Mouse (Mus musculus) skeletal muscle tissue, postnatal 0 days (tissue): ENCODE results near the gene 4833423E24Rik. TPM values are rescaled to one million over a fixed set of nuclear protein-coding genes. Genes with fewer than 3 reads are reported as not detected.

Source experiments
- polyA plus RNA-seq: library from polyadenylated mRNA; unstranded; fragments of >200 nt; fragmentation: Nextera tagmentation; extraction: Ambion mirVana; gene quantifications from 2 replicates; pipeline ENCODE4 v1.2.1, GENCODE M21; 2015

The 4833423E24Rik gene
- 0.17 and 0.94 TPM in 2 replicates for polyA plus RNA-seq

DNA sequence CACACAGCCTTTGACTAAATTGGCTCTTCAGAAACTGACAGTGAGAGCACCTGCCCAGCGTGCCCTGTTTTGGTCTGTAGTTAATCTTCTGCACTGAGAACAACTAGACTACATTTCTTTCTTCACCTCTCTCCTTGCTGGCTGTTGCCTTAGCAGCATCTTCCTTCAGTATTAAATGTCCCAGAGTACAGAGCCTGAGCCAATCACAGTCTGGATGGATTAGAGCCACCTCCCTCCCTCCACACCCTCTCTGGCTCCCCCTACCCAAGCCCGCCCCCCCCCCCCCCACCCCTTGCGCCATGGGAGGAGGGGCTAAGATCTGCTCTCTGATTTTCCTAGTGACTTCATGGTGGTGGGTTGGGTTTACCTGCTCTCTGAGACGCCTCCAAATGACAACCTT, at the start of gene 4833423E24Rik:
Gene 4833423E24Rik (minus strand): TSS at position 146 of the 400 bp plus-strand sequence.

GRCm38 (mm10) chr2:85443539-85443938, 75.3 kb downstream of the 4833423E24Rik start, which contains the start of gene Olfr995:
Gene Olfr995, minus strand, starts transcription at chr2:85443639.

GRCm38 (mm10) chr2:85436351-85436750, 82.5 kb downstream of the 4833423E24Rik start, which contains the start of gene Olfr994:
Gene Olfr994, minus strand, starts transcription at chr2:85436451.

Other genes starting within 250 kb of the 4833423E24Rik start
- gene Olfr987, start 179.7 kb downstream of the 4833423E24Rik start, polyA plus RNA-seq = not detected in 2 replicates
- not detected in 2 replicates for gene Olfr988, start 155.8 kb downstream of the 4833423E24Rik start, polyA plus RNA-seq
- not detected in 2 replicates for gene Olfr992, start 109.6 kb downstream of the 4833423E24Rik start, polyA plus RNA-seq
- gene Olfr993, start 104.1 kb downstream of the 4833423E24Rik start, polyA plus RNA-seq = not detected in 2 replicates
- not detected in 2 replicates for gene Olfr994, start 82.6 kb downstream of the 4833423E24Rik start, polyA plus RNA-seq
- not detected in 2 replicates for gene Olfr995, start 75.4 kb downstream of the 4833423E24Rik start, polyA plus RNA-seq
- gene Olfr996, start 60.2 kb upstream of the 4833423E24Rik start, polyA plus RNA-seq = not detected in 2 replicates
- not detected in 2 replicates for gene Olfr998, start 69.9 kb upstream of the 4833423E24Rik start, polyA plus RNA-seq
- gene Olfr1000, start 92.9 kb upstream of the 4833423E24Rik start, polyA plus RNA-seq = not detected in 2 replicates
- not detected in 2 replicates for gene Olfr1002, start 131.7 kb upstream of the 4833423E24Rik start, polyA plus RNA-seq
- gene Olfr154, start 145.4 kb upstream of the 4833423E24Rik start, polyA plus RNA-seq = not detected in 2 replicates
- not detected in 2 replicates for gene Olfr1006, start 159.7 kb upstream of the 4833423E24Rik start, polyA plus RNA-seq
- gene Olfr1008, start 170.4 kb upstream of the 4833423E24Rik start, polyA plus RNA-seq = not detected in 2 replicates
- not detected in 2 replicates for gene Olfr1009, start 196.4 kb upstream of the 4833423E24Rik start, polyA plus RNA-seq
- not detected in 2 replicates for gene Olfr1012, start 243.7 kb upstream of the 4833423E24Rik start, polyA plus RNA-seq
- gene Olfr1013, start 248.1 kb upstream of the 4833423E24Rik start, polyA plus RNA-seq = not detected in 2 replicates